Mouse (Mus musculus): ENCODE measurements around the gene Mthfsl. TPM values are rescaled to one million over a fixed set of nuclear protein-coding genes. Genes with fewer than 3 reads are reported as not detected.
"Not testable (repeated sequence)": the region's sequence is repeated elsewhere in the genome, so short reads cannot be mapped to it uniquely, and the experiment has no call there.

Mthfsl gene
- polyA plus RNA-seq, 1 experiment from 2014 or later, result 36.3 TPM

DNA sequence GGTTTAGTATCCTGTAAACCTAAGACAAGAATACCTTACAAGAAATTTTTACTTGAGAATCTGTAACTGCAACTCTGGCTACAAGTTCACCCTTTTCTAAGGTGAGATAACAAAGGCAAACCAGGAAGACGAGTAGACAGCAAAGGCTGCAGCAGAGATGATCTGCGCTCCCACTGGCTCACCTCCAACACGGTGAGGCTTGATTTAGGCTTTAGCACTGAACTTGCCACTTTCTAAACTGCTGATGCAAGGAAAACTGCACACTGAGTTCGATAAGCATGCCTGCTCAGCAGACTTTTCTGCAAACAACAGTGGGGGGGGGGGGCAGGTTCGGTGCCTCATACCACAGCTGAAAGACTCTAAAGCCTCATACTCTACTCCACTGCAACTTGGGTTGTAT is 5.6 kb downstream of the Mthfsl start:
- not testable (repeated sequence) for H3K9ac ChIP-seq; H3K4me1 ChIP-seq; H3K27me3 ChIP-seq (replicated peaks); H3K27ac ChIP-seq; H3K4me2 ChIP-seq; ATAC-seq (replicated peaks); H3K36me3 ChIP-seq (replicated peaks); H3K4me3 ChIP-seq; H3K9me3 ChIP-seq
- WGBS, result 86% methylated on average over 5 of the region's 5 CpGs

DNA sequence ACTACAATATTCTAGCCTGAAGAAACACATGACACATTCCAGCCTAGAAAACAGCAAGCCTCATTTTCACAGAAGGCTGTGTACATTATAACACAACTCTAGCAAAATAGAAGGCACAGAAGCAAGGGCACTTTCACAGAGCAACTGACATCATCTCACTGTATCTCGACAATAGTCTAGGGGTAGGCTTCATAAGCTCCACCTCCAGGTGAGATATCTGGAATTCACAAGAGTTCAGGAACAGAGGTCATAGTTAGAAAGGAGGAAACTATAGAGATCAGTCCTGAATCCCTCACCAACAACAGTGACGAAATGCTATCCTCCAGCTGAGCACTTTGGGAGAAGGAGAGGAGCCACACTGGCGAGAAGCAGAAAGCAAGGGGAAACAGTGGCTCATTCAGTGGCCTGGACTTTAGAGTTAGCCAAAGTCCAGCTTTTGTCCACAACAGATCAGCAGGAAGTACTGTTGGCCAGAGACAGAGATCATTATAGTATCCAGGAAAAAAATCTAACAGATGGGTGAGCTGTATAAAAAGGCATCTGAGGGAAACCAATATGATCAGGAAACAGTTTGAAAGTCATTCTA is 7.8 kb downstream of the Mthfsl start:
- ATAC-seq (replicated peaks); H3K27me3 ChIP-seq (replicated peaks); H3K9me3 ChIP-seq; H3K36me3 ChIP-seq (replicated peaks); H3K9ac ChIP-seq; H3K27ac ChIP-seq; H3K4me3 ChIP-seq; H3K4me2 ChIP-seq; H3K4me1 ChIP-seq: not testable (repeated sequence)
- WGBS, result 82% methylated on average over 3 of the region's 3 CpGs

DNA sequence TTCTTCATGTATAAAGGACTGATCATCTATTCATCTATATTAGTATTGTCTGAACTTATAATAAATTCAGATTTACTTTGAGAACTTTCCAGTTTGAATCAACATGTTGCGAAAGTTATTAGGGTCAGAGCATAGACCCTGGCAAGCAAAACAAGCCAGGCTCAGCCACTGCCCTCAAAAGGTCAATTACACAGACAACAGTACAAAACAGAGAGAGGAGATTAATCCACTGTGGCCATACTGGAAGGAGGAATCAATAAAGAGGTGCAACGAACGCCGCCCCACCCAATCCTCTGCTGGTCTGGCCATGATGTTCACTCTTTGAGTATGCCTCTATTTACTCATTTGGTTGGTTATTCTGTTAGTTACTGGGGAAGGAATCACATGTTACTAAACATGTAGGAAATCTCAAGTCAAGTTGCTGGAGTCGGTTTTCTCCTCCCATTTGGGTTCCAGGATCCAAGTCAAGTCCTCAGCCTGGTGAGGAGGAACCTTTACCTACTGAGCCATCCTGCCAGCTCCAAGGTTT is 9.1 kb downstream of the Mthfsl start:
- not testable (repeated sequence) for ATAC-seq (replicated peaks); H3K9ac ChIP-seq; H3K4me1 ChIP-seq; H3K27me3 ChIP-seq (replicated peaks); H3K4me2 ChIP-seq; H3K9me3 ChIP-seq; H3K36me3 ChIP-seq (replicated peaks); H3K4me3 ChIP-seq; H3K27ac ChIP-seq
- WGBS, result 93% methylated on average over 4 of the region's 5 CpGs

DNA sequence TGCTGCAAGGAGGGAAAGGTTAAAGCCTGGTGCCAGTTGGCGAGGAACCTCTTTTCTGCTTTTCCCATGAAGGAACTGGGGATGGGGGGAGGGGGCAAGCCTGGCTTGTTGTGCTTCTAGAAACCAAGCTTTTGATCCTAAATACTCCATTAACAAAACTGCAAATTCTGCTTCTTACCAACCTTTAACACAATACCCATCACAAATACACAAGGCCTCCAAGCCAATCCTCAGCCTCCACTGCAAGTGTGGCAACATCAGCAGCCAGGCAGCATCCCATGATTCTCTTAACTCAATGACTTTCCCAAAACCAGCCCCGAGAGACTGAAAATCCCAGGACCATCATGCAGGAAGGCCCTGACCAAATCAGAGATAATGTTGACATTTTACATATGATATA is 9.7 kb downstream of the Mthfsl start:
- not testable (repeated sequence) for H3K4me1 ChIP-seq; H3K27ac ChIP-seq; H3K27me3 ChIP-seq (replicated peaks); H3K9me3 ChIP-seq; H3K9ac ChIP-seq; H3K4me2 ChIP-seq; ATAC-seq (replicated peaks); H3K36me3 ChIP-seq (replicated peaks); H3K4me3 ChIP-seq
- WGBS, result 92% methylated on average over 2 of the region's 2 CpGs

DNA sequence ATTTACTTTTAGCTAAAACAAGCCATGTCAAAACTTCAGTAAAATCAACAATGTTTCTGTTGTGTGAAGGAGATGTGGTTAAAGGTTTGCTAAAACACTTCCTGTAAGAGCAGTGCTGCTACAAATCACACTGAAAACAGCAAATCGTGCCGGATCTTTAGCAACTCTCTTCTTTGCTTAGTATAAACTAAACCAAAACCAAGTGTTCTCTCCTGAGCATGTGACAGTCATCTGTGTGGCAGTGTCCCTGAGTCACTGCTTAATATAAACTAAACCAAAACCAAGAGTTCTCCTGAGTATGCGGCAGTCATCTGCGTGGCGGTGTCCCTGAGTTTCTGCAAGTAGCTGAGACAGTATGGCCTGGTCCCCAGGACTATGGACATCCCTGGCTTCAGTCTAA is 10.3 kb downstream of the Mthfsl start:
- H3K4me3 ChIP-seq; H3K27me3 ChIP-seq (replicated peaks); H3K9ac ChIP-seq; H3K4me1 ChIP-seq; ATAC-seq (replicated peaks); H3K9me3 ChIP-seq; H3K4me2 ChIP-seq; H3K27ac ChIP-seq; H3K36me3 ChIP-seq (replicated peaks): not testable (repeated sequence)
- WGBS, result 92% methylated on average over 5 of the region's 5 CpGs

DNA sequence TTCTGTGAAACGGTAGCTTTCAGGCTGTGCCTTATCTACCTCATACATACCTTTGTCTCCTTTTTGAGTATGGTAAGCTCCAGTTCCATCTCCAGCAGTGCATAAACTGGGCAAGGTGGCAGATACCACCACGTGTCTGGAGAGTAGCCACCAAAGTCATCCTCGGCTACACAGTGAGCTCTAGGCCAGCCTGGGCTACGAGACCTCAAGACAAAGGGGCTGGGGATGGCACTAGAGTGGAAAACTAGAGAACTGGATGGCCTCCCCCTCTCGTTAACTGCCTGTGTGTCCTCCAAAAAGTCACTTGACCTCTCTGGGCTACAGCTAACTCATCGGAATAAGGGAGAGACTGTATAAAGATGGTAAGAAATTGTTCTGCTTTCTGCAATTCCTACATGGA is 10.8 kb downstream of the Mthfsl start:
- Histone ChIP-seq H3K4me2 (no peak overlapping the region), H3K4me3 (no peak overlapping the region), H3K4me1 (no peaks in the 10 kb centered on the region), H3K36me3 (replicated peaks) (no peaks in the 10 kb centered on the region), H3K27ac (no peak overlapping the region), H3K9me3 (no peaks in the 10 kb centered on the region), H3K9ac (no peak overlapping the region), H3K27me3 (replicated peaks) (no peaks in the 10 kb centered on the region)
- WGBS, result 91% methylated on average over 6 of the region's 6 CpGs
- ATAC-seq (replicated peaks), result no peak

DNA sequence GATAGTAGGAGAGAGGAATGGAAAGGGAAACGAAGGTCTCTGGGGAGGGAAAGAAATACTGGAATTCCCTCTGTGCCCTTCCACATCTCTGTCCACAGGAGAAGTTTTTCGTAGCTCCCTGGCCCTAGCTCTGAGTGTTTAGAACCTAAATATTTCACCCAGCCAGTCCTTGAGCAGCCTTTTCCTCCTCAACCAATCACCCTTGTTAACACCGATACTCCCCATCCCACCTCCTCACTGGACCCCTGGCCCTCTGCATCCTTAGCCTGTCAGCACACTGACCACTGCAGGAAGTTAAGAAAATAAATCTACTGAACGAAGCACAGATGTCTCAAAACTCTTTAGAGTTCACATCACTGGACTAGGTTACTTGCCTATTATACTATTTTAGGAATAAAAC is 13.4 kb downstream of the Mthfsl start:
- H3K4me3 ChIP-seq, result no peak overlapping the region
- no peak overlapping the region for H3K9ac ChIP-seq
- no peaks in the 10 kb centered on the region for H3K27me3 ChIP-seq (replicated peaks)
- no peaks in the 10 kb centered on the region for H3K4me1 ChIP-seq
- H3K36me3 ChIP-seq (replicated peaks), result no peaks in the 10 kb centered on the region
- 86% methylated on average over 4 of the region's 4 CpGs for WGBS
- ATAC-seq (replicated peaks), result no peak
- H3K9me3 ChIP-seq, result no peaks in the 10 kb centered on the region
- no peak overlapping the region for H3K4me2 ChIP-seq
- no peak overlapping the region for H3K27ac ChIP-seq

DNA sequence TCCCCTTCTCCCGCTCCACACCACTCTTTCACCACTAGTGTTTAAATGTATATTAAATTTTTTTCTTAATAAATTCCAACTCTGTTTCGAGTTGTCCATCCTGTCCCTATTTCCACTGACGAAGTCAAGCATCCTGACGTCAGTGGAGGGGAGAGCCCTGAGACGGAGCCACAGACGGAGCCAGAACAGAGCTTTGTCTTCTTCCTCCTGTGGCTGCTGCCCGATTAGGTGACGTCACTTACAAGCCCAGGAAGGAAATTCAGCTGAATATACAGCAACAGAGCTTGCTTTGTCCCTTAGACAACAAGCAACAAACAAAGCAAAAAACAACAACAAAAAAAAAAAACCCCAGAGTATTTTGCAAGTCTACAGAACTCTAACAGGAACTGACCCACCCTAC is 14.9 kb downstream of the Mthfsl start:
- 80% methylated on average over 8 of the region's 8 CpGs for WGBS
- H3K4me1 ChIP-seq; H3K4me2 ChIP-seq; H3K9ac ChIP-seq; H3K9me3 ChIP-seq; H3K4me3 ChIP-seq; H3K36me3 ChIP-seq (replicated peaks); H3K27ac ChIP-seq; ATAC-seq (replicated peaks); H3K27me3 ChIP-seq (replicated peaks): not testable (repeated sequence)

DNA sequence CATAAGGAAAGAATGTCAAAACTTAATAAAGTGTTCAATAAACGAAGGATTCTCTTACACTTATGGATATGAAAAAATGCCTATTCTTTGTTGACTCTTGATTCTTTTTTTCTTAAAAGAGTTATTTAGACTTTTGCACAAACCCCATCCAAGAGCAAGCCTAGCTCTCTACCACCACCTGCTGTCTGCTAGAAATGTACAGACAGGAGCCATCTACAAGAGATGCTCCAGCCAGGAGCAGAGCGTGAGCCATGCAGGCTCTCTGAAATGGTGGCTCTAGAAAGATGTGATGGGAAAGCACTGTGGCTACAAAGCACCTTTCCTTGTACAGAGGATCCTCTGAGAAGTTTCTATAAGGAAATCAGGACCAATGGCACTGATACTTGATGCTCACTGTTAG is 21.4 kb downstream of the Mthfsl start:
- not testable (repeated sequence) for H3K27me3 ChIP-seq (replicated peaks); H3K4me2 ChIP-seq; H3K9ac ChIP-seq; H3K4me1 ChIP-seq; H3K4me3 ChIP-seq; H3K9me3 ChIP-seq; H3K27ac ChIP-seq; ATAC-seq (replicated peaks); H3K36me3 ChIP-seq (replicated peaks)
- 86% methylated on average over 1 of the region's 2 CpGs for WGBS

DNA sequence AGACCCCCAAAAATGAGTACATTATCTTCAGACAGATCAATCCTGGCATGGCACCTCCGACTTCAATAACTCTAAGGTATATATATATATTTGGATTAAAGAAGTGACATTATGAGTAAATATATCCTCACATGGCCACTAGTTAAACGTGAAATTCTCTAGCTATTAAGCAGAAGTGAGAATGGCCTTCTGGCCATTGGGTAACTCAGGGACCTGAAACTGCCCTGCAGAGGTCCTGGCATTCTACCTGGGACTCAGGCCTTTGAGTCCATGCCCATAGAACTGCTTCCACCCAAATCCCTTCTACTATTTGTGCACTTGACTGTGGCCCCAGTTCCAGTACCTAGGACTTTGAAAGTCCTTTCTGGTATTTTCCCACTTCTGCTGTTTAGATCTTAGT is 28.8 kb downstream of the Mthfsl start:
- not testable (repeated sequence) for H3K9ac ChIP-seq; ATAC-seq (replicated peaks); H3K4me1 ChIP-seq; H3K36me3 ChIP-seq (replicated peaks); H3K9me3 ChIP-seq; H3K27ac ChIP-seq; H3K4me2 ChIP-seq; H3K4me3 ChIP-seq; H3K27me3 ChIP-seq (replicated peaks)
- 86% methylated on average over 2 of the region's 2 CpGs for WGBS

DNA sequence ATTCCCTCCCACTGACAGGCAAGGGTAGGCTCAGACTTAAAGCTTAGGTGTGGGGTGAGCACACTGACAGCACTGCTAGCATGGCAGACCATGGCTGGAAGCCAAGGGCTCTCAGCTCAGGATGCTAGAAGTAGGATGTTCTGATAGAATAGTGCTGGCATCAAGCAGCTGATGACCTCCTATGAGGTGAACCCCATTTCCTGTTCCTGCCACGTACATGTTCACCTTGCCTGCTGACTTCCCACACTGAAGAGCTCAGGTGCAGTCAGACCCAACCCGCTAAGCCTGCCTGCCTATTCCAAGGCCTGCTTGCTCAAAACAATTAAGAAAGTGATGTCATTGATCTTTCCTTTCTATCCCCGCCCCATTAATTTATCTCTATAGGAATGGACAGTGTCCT is 30.6 kb downstream of the Mthfsl start:
- H3K4me2 ChIP-seq; H3K4me3 ChIP-seq; H3K9ac ChIP-seq; H3K27me3 ChIP-seq (replicated peaks); H3K9me3 ChIP-seq; H3K27ac ChIP-seq; H3K36me3 ChIP-seq (replicated peaks); ATAC-seq (replicated peaks); H3K4me1 ChIP-seq: not testable (repeated sequence)
- WGBS, result 81% methylated on average over 3 of the region's 3 CpGs

DNA sequence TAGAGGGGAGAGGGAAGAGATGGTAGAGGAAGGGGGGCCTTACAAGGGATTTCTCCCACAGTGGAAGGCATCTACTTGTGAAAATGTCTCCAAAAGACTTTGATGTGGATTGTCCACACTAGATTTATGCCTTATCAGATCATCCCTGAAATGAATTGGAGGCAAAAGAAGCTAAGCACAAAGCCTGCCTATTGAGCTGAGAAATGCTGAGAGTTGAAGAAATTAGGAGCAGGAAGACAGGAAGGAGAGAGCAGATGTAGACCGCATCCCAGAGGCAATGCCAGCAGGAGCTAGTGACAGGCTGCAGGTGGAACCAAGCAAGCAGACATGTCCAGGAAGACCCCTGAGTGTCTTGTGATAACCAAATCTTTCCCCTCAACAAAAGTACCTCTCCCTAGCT is 33.4 kb downstream of the Mthfsl start:
- not testable (repeated sequence) for H3K27ac ChIP-seq; H3K9ac ChIP-seq; H3K4me2 ChIP-seq; ATAC-seq (replicated peaks); H3K9me3 ChIP-seq; H3K36me3 ChIP-seq (replicated peaks); H3K4me1 ChIP-seq; H3K4me3 ChIP-seq; H3K27me3 ChIP-seq (replicated peaks)
- 95% methylated on average over 1 of the region's 1 CpGs for WGBS

DNA sequence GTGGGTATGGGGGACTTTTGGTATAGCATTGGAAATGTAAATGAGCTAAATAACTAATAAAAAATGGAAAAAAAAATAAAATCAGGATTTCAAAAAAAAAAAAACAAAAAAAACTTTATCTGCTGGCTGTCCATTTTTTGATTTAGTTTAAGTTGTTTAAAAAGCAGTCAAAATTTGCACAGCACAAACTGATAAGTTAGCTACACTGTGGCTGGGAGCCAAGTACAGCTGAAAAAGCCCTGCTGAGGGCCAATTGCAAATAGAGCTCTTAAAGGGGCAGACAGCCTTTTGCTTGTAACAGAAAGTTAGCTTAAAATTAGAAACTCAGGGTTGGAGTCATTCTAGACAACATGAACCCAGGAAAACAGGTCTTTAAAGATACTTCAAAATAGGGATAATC is 61.8 kb downstream of the Mthfsl start:
- not testable (repeated sequence) for H3K4me1 ChIP-seq; H3K36me3 ChIP-seq (replicated peaks); H3K9ac ChIP-seq; ATAC-seq (replicated peaks); H3K4me3 ChIP-seq; H3K9me3 ChIP-seq; H3K27ac ChIP-seq; H3K27me3 ChIP-seq (replicated peaks); H3K4me2 ChIP-seq

DNA sequence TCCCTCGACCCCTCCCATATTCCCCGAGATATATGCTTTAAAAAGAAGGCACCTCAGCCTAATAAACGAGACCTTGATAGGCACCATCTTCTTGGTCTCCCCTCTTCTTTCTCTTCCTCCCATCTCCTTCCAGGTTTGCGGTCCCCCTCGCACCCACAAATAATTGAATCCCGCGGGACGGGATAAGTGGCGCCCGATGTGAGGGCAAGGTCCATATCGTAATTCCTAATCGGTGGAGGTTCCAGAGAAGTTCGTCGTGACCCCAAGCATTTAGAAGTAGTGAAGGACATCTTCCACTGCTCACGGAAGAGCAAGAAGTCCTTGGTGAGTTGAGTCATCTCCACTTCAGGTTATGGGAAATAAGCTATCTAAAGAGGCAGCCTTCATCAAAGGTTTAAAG is 69.4 kb downstream of the Mthfsl start:
- not testable (repeated sequence) for H3K4me3 ChIP-seq; H3K9me3 ChIP-seq; ATAC-seq (replicated peaks); H3K4me2 ChIP-seq; H3K27me3 ChIP-seq (replicated peaks); H3K9ac ChIP-seq; H3K4me1 ChIP-seq; H3K27ac ChIP-seq; H3K36me3 ChIP-seq (replicated peaks)
- 94% methylated on average over 13 of the region's 15 CpGs for WGBS

All from midbrain, embryonic 15.5 days (tissue).